Mouse (Mus musculus) cerebellum, adult 2 months (tissue): Measurements from ENCODE around the gene Krtap4-6. TPM values are rescaled to one million over a fixed set of nuclear protein-coding genes. Genes with fewer than 3 reads are reported as not detected.

Experiments
- DNase-seq, 2 experiments: peaks; one replicate each; pipeline ENCODE4 v3.0.0; 2021
- H3K27ac ChIP-seq: fragments of 200-500 bp; 2 replicates; pipeline ENCODE4 v1.5.1; 2012; ENCODE audit warnings: low read length, control low read depth, inconsistent platforms; ENCODE audit not compliant: insufficient read depth
- H3K27me3 ChIP-seq: fragments of 200-500 bp; 2 replicates; pipeline ENCODE4 v1.6.1; 2012; ENCODE audit warnings: inconsistent platforms, mild to moderate bottlenecking, low read length, moderate library complexity; ENCODE audit not compliant: control insufficient read depth, insufficient read depth
- H3K4me1 ChIP-seq: fragments of 200-500 bp; 2 replicates; pipeline ENCODE4 v1.6.1; 2011; ENCODE audit warnings: low read length; ENCODE audit not compliant: control insufficient read depth, insufficient read depth
- H3K4me3 ChIP-seq: fragments of 200-500 bp; replicated peaks from 2 replicates; pipeline ENCODE3; 2011; ENCODE audit warnings: mild to moderate bottlenecking, low read depth, low read length, control low read depth; ENCODE audit not compliant: insufficient read depth
- CTCF ChIP-seq: fragments of 200-500 bp; IDR thresholded peaks from 2 replicates; pipeline ENCODE4 v1.5.1; 2011; ENCODE audit warnings: low read depth, mild to moderate bottlenecking, control low read depth, low read length, moderate library complexity, borderline replicate concordance; ENCODE audit not compliant: insufficient read depth
- POLR2A ChIP-seq: fragments of 200-500 bp; IDR thresholded peaks from 2 replicates; pipeline ENCODE4 v1.6.1; 2011; ENCODE audit warnings: low read length, control low read depth, borderline replicate concordance; ENCODE audit not compliant: insufficient read depth
- WGBS: fragments of 180-500 bp; shearing (Covaris S2); methylation state at CpG from one replicate; pipeline ENCODE4 v1.1.7; 2018; 5-methylcytosine and 5-hydroxymethylcytosine counted together
- polyA plus RNA-seq: library from polyadenylated mRNA; depleted of rRNA; stranded (reverse); fragments of >200 nt; gene quantifications from 2 replicates; pipeline ENCODE4 v1.2.3, GENCODE M21; 2012; rRNA removed

Gene Krtap4-6
- polyA plus RNA-seq, 1 experiment: not detected

DNA sequence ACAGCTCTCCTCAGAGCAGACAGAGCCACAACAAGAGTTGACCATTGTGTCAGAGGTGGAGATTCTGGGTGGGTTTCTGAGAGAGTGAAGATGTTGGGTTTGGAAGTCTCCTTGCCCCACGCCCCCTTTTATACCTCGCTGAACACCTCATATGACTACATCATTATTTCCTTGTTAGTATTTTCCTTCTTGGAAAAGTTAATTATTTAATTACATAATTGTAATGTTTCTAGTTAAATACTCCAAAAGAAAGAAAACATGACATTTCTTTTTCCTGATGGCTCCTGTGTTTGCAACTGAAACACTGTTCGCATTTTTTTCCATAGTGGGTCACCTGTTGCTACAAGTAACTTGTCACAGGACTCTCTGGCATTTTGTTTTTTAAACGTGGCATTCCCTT lies 37.6 kb downstream of the Krtap4-6 start, which contains the start of gene Krtap4-1:
Krtap4-1 (minus strand) TSS at position 101 of the 400 bp plus-strand sequence.
- Histone ChIP-seq H3K27me3 (no peaks in the 10 kb centered on the region), H3K27ac (no peak within 1 kb of the TSS), H3K4me3 (no peak within 1 kb of the TSS), H3K4me1 (no peaks in the 10 kb centered on the region)
- WGBS: 83% methylated on average over 4 of the region's 4 CpGs
- DNase-seq: no peak
- no peak for TF ChIP-seq CTCF
- TF ChIP-seq POLR2A: no peak

DNA sequence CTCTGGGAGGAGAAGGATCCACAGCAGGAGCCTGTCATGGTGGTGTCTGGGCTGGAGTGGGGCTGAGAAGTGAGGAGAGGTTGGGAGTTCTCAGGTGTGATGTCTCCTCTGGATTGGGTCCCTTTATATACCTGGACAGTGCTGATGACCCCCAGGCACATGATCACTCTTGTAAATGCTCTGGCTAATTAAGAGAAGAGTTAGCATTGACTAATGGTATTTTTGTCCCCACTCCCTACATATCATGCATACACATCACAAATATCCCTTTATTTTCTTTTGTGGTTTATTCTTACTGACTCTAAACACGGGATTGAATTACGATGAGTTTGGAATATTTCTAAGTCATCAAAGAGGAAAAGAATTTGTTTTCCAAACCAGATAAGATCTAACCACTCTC lies 45.4 kb downstream of the Krtap4-6 start, which contains the start of gene Gm11562:
Gm11562 (minus strand) TSS at position 101 of the 400 bp plus-strand sequence.
- DNase-seq: no peak
- Histone ChIP-seq H3K27ac (no peak within 1 kb of the TSS), H3K4me3 (no peak within 1 kb of the TSS), H3K4me1 (no peaks in the 10 kb centered on the region), H3K27me3 (no peaks in the 10 kb centered on the region)
- TF ChIP-seq POLR2A: no peak
- no peak for TF ChIP-seq CTCF
- 96% methylated on average over 2 of the region's 2 CpGs for WGBS

Other genes with a start within 250 kb of the Krtap4-6 start
- gene Krt12, start 243.7 kb downstream of the Krtap4-6 start, polyA plus RNA-seq: 0.11 TPM in 1 of 2 replicates, not detected in the other
- not detected in 2 replicates for gene Krt20, start 227.8 kb downstream of the Krtap4-6 start, polyA plus RNA-seq
- 0.06 and 0.08 TPM in 2 replicates for gene Krt23, start 172.8 kb downstream of the Krtap4-6 start, polyA plus RNA-seq
- not detected in 2 replicates for gene Krt39, start 144.6 kb downstream of the Krtap4-6 start, polyA plus RNA-seq
- not detected in 2 replicates for gene Krt40, start 122.8 kb downstream of the Krtap4-6 start, polyA plus RNA-seq
- not detected in 2 replicates for gene Krtap3-3, start 115.1 kb downstream of the Krtap4-6 start, polyA plus RNA-seq
- gene Krtap3-2, start 109.1 kb downstream of the Krtap4-6 start, polyA plus RNA-seq: not detected in 2 replicates
- gene Gm11939, start 106.5 kb downstream of the Krtap4-6 start, polyA plus RNA-seq: not detected in 2 replicates
- gene Krtap3-1, start 99.3 kb downstream of the Krtap4-6 start, polyA plus RNA-seq: not detected in 2 replicates
- not detected in 2 replicates for gene Krtap1-5, start 84.9 kb downstream of the Krtap4-6 start, polyA plus RNA-seq
- not detected in 2 replicates for gene Krtap1-4, start 82.3 kb downstream of the Krtap4-6 start, polyA plus RNA-seq
- not detected in 2 replicates for gene Krtap1-3, start 74.6 kb downstream of the Krtap4-6 start, polyA plus RNA-seq
- gene Krtap9-3, start 67.9 kb downstream of the Krtap4-6 start, polyA plus RNA-seq: not detected in 2 replicates
- gene Gm11938, start 62.7 kb downstream of the Krtap4-6 start, polyA plus RNA-seq: not detected in 2 replicates
- gene Gm11937, start 55.8 kb downstream of the Krtap4-6 start, polyA plus RNA-seq: not detected in 2 replicates
- not detected in 2 replicates for gene Krtap2-4, start 51.1 kb downstream of the Krtap4-6 start, polyA plus RNA-seq
- not detected in 2 replicates for gene Gm11562, start 45.5 kb downstream of the Krtap4-6 start, polyA plus RNA-seq
- not detected in 2 replicates for gene Krtap4-1, start 37.7 kb downstream of the Krtap4-6 start, polyA plus RNA-seq
- not detected in 2 replicates for gene Krtap4-2, start 30.9 kb downstream of the Krtap4-6 start, polyA plus RNA-seq
- not detected in 2 replicates for gene Krtap4-7, start 21.9 kb downstream of the Krtap4-6 start, polyA plus RNA-seq
- not detected in 2 replicates for gene Gm11555, start 15.7 kb downstream of the Krtap4-6 start, polyA plus RNA-seq
- gene Gm11563, start 7.0 kb downstream of the Krtap4-6 start, polyA plus RNA-seq: not detected in 2 replicates
- gene Gm14190, start 24.8 kb upstream of the Krtap4-6 start, polyA plus RNA-seq: not detected in 2 replicates
- gene Gm14180, start 68.3 kb upstream of the Krtap4-6 start, polyA plus RNA-seq: not detected in 2 replicates
- gene Gm11595, start 107.0 kb upstream of the Krtap4-6 start, polyA plus RNA-seq: not detected in 2 replicates
- gene Krtap4-8, start 114.7 kb upstream of the Krtap4-6 start, polyA plus RNA-seq: not detected in 2 replicates
- gene Krtap4-9, start 119.2 kb upstream of the Krtap4-6 start, polyA plus RNA-seq: not detected in 2 replicates
- not detected in 2 replicates for gene Gm11596, start 127.5 kb upstream of the Krtap4-6 start, polyA plus RNA-seq
- not detected in 2 replicates for gene Gm11569, start 133.0 kb upstream of the Krtap4-6 start, polyA plus RNA-seq
- not detected in 2 replicates for gene Gm11554, start 138.5 kb upstream of the Krtap4-6 start, polyA plus RNA-seq
- not detected in 2 replicates for gene Krtap4-13, start 143.9 kb upstream of the Krtap4-6 start, polyA plus RNA-seq
- not detected in 2 replicates for gene Gm11564, start 149.7 kb upstream of the Krtap4-6 start, polyA plus RNA-seq
- gene 2300003K06Rik, start 172.1 kb upstream of the Krtap4-6 start, polyA plus RNA-seq: not detected in 2 replicates
- not detected in 2 replicates for gene Krtap4-16, start 185.6 kb upstream of the Krtap4-6 start, polyA plus RNA-seq
- not detected in 2 replicates for gene Gm11568, start 192.0 kb upstream of the Krtap4-6 start, polyA plus RNA-seq
- not detected in 2 replicates for gene Gm11559, start 198.5 kb upstream of the Krtap4-6 start, polyA plus RNA-seq
- not detected in 2 replicates for gene Krtap9-1, start 207.4 kb upstream of the Krtap4-6 start, polyA plus RNA-seq
- gene Gm11567, start 213.2 kb upstream of the Krtap4-6 start, polyA plus RNA-seq: not detected in 2 replicates
- gene Krtap31-1, start 242.0 kb upstream of the Krtap4-6 start, polyA plus RNA-seq: not detected in 2 replicates
- gene Gm11565, start 248.8 kb upstream of the Krtap4-6 start, polyA plus RNA-seq: not detected in 2 replicates